Mouse (Mus musculus): ENCODE measurements around the gene Fads6. TPM values are rescaled to one million over a fixed set of nuclear protein-coding genes. Genes with fewer than 3 reads are reported as not detected.

The Fads6 gene
- polyA plus RNA-seq, 1 experiment from 2014 or later: 0.46 TPM

GRCm38 (mm10) chr11:115264862-115265668 lies 32.4 kb downstream of the Fads6 start:
- peaks cover 24% of the 10 kb centered on the region for H3K4me1 ChIP-seq
- H3K4me2 ChIP-seq (replicated peaks): peak overlapping the region; percentile 65
- no peaks in the 10 kb centered on the region for H3K9me3 ChIP-seq
- H3K9ac ChIP-seq: no peak overlapping the region
- H3K4me3 ChIP-seq: peak overlapping the region; percentile 18
- ATAC-seq (ENCODE audit: low FRiP score, low read depth): no peak
- no peak overlapping the region for H3K27ac ChIP-seq
- H3K36me3 ChIP-seq: peaks cover 20% of the 10 kb centered on the region; the same call in 1 of the 2 replicates
- 8% methylated on average over 39 of the region's 39 CpGs for WGBS
- peaks cover 88% of the 10 kb centered on the region for H3K27me3 ChIP-seq (replicated peaks)

- ATAC-seq (ENCODE audit: low FRiP score, low read depth): no peak
- Histone ChIP-seq H3K9me3 (no peaks in the 10 kb centered on the region), H3K27me3 (replicated peaks) (peaks cover 93% of the 10 kb centered on the region), H3K27ac (no peak overlapping the region), H3K4me2 (replicated peaks) (no peak overlapping the region), H3K4me3 (no peak overlapping the region), H3K9ac (no peak overlapping the region), H3K4me1 (peaks cover 24% of the 10 kb centered on the region), H3K36me3 (peaks cover 17% of the 10 kb centered on the region; the same call in 1 of the 2 replicates)
- WGBS: 70% methylated on average over 7 of the region's 7 CpGs
Measured at GRCm38 (mm10) chr11:115264136-115264861, 33.2 kb downstream of the Fads6 start.

- WGBS: 87% methylated on average over 11 of the region's 11 CpGs
- Histone ChIP-seq H3K4me2 (replicated peaks) (no peak overlapping the region), H3K4me1 (peaks cover 27% of the 10 kb centered on the region), H3K9ac (no peak overlapping the region), H3K4me3 (no peak overlapping the region), H3K9me3 (no peaks in the 10 kb centered on the region), H3K27ac (no peak overlapping the region), H3K36me3 (peaks cover 3% of the 10 kb centered on the region; the same call in 1 of the 2 replicates), H3K27me3 (replicated peaks) (peaks cover 93% of the 10 kb centered on the region)
- no peak for ATAC-seq (ENCODE audit: low FRiP score, low read depth)
Measured at GRCm38 (mm10) chr11:115262954-115263353, 34.5 kb downstream of the Fads6 start.

- H3K4me1 ChIP-seq: peaks cover 7% of the 10 kb centered on the region; the same call in 1 of the 2 replicates
- WGBS: 78% methylated on average over 4 of the region's 4 CpGs
- H3K4me2 ChIP-seq (replicated peaks): no peak overlapping the region
- H3K9me3 ChIP-seq: no peaks in the 10 kb centered on the region
- H3K4me3 ChIP-seq: no peak overlapping the region
- H3K9ac ChIP-seq: no peak overlapping the region
- ATAC-seq (ENCODE audit: low FRiP score, low read depth): no peak
- no peaks in the 10 kb centered on the region for H3K36me3 ChIP-seq
- peaks cover 85% of the 10 kb centered on the region for H3K27me3 ChIP-seq (replicated peaks)
- H3K27ac ChIP-seq: no peak overlapping the region
Measured at GRCm38 (mm10) chr11:115259134-115259533, 38.3 kb downstream of the Fads6 start.

- H3K9ac ChIP-seq: no peak overlapping the region; the same call in 1 of the 2 replicates
- peaks cover 7% of the 10 kb centered on the region; the same call in 1 of the 2 replicates for H3K4me1 ChIP-seq
- H3K4me3 ChIP-seq: peak overlapping the region; percentile 11
- peaks cover 87% of the 10 kb centered on the region for H3K27me3 ChIP-seq (replicated peaks)
- ATAC-seq (ENCODE audit: low FRiP score, low read depth): no peak
- H3K36me3 ChIP-seq: no peaks in the 10 kb centered on the region
- no peaks in the 10 kb centered on the region for H3K9me3 ChIP-seq
- H3K27ac ChIP-seq: no peak overlapping the region
- WGBS: 14% methylated on average over 59 of the region's 59 CpGs
- peak overlapping the region; percentile 48 for H3K4me2 ChIP-seq (replicated peaks)
Measured at GRCm38 (mm10) chr11:115257775-115258510, 39.5 kb downstream of the Fads6 start.

- peaks cover 37% of the 10 kb centered on the region for H3K4me1 ChIP-seq
- H3K9ac ChIP-seq: no peak overlapping the region
- no peak overlapping the region for H3K4me3 ChIP-seq
- 66% methylated on average over 3 of the region's 3 CpGs for WGBS
- H3K27ac ChIP-seq: no peak overlapping the region
- peaks cover 89% of the 10 kb centered on the region for H3K27me3 ChIP-seq (replicated peaks)
- ATAC-seq (ENCODE audit: low FRiP score, low read depth): no peak
- no peak overlapping the region for H3K4me2 ChIP-seq (replicated peaks)
- H3K36me3 ChIP-seq: no peaks in the 10 kb centered on the region
- H3K9me3 ChIP-seq: no peaks in the 10 kb centered on the region
Measured at GRCm38 (mm10) chr11:115251258-115251657, 46.2 kb downstream of the Fads6 start.

- peaks cover 84% of the 10 kb centered on the region for H3K27me3 ChIP-seq (replicated peaks)
- ATAC-seq (ENCODE audit: low FRiP score, low read depth): no peak
- peak overlapping the region; percentile 51 for H3K9ac ChIP-seq
- WGBS: 2% methylated on average over 36 of the region's 36 CpGs
- peak overlapping the region; percentile 92 for H3K4me2 ChIP-seq (replicated peaks)
- no peaks in the 10 kb centered on the region for H3K9me3 ChIP-seq
- peaks cover 44% of the 10 kb centered on the region for H3K4me1 ChIP-seq
- H3K4me3 ChIP-seq: peak overlapping the region; percentile 41
- no peak overlapping the region for H3K27ac ChIP-seq
- no peaks in the 10 kb centered on the region for H3K36me3 ChIP-seq
Measured at GRCm38 (mm10) chr11:115250405-115251090, 46.9 kb downstream of the Fads6 start.

GRCm38 (mm10) chr11:115249721-115250404 lies 47.6 kb downstream of the Fads6 start:
- ATAC-seq (ENCODE audit: low FRiP score, low read depth): 0 out of 2 replicates have a peak, but pooled peaks have one; percentile 19
- peaks cover 51% of the 10 kb centered on the region for H3K4me1 ChIP-seq
- WGBS: 3% methylated on average over 63 of the region's 63 CpGs

GRCm38 (mm10) chr11:115247945-115248344 lies 49.5 kb downstream of the Fads6 start:
- peaks cover 68% of the 10 kb centered on the region for H3K27me3 ChIP-seq (replicated peaks)
- H3K9ac ChIP-seq: no peak overlapping the region
- no peak overlapping the region for H3K27ac ChIP-seq
- no peak overlapping the region for H3K4me3 ChIP-seq
- peaks cover 58% of the 10 kb centered on the region for H3K4me1 ChIP-seq
- no peak overlapping the region for H3K4me2 ChIP-seq (replicated peaks)
- no peak for ATAC-seq (ENCODE audit: low FRiP score, low read depth)
- 67% methylated on average over 6 of the region's 6 CpGs for WGBS
- no peaks in the 10 kb centered on the region for H3K9me3 ChIP-seq
- peaks cover 9% of the 10 kb centered on the region for H3K36me3 ChIP-seq

More at GRCm38 (mm10) chr11:115249721-115250404, 47.6 kb downstream of the Fads6 start:
- peaks cover 77% of the 10 kb centered on the region for H3K27me3 ChIP-seq (replicated peaks)
- peak overlapping the region; percentile 41 for H3K4me3 ChIP-seq
- no peak overlapping the region for H3K27ac ChIP-seq
- H3K36me3 ChIP-seq: no peaks in the 10 kb centered on the region; the same call in 1 of the 2 replicates
- no peaks in the 10 kb centered on the region for H3K9me3 ChIP-seq
- peak overlapping the region; percentile 51 for H3K9ac ChIP-seq
- H3K4me2 ChIP-seq (replicated peaks): peak overlapping the region; percentile 92

GRCm38 (mm10) chr11:115247240-115247639 lies 50.2 kb downstream of the Fads6 start:
- no peak for ATAC-seq (ENCODE audit: low FRiP score, low read depth)
- peaks cover 9% of the 10 kb centered on the region for H3K36me3 ChIP-seq
- H3K9ac ChIP-seq: no peak overlapping the region
- no peak overlapping the region for H3K4me2 ChIP-seq (replicated peaks)
- H3K4me1 ChIP-seq: peaks cover 65% of the 10 kb centered on the region
- H3K9me3 ChIP-seq: no peaks in the 10 kb centered on the region
- H3K27me3 ChIP-seq (replicated peaks): peaks cover 62% of the 10 kb centered on the region
- no peak overlapping the region for H3K4me3 ChIP-seq
- WGBS: 14% methylated on average over 3 of the region's 3 CpGs
- no peak overlapping the region for H3K27ac ChIP-seq

- WGBS: 63% methylated on average over 8 of the region's 8 CpGs
- H3K27ac ChIP-seq: no peak overlapping the region
- H3K4me3 ChIP-seq: no peak overlapping the region
- no peak overlapping the region for H3K9ac ChIP-seq
- H3K4me1 ChIP-seq: peaks cover 73% of the 10 kb centered on the region
- H3K36me3 ChIP-seq: peaks cover 9% of the 10 kb centered on the region
- H3K27me3 ChIP-seq (replicated peaks): peaks cover 54% of the 10 kb centered on the region
- ATAC-seq (ENCODE audit: low FRiP score, low read depth): no peak
- H3K4me2 ChIP-seq (replicated peaks): no peak overlapping the region
- H3K9me3 ChIP-seq: no peaks in the 10 kb centered on the region
Measured at GRCm38 (mm10) chr11:115246386-115246785, 51.1 kb downstream of the Fads6 start.
